Mouse (Mus musculus): ENCODE measurements around the gene Bdh2.

DNA sequence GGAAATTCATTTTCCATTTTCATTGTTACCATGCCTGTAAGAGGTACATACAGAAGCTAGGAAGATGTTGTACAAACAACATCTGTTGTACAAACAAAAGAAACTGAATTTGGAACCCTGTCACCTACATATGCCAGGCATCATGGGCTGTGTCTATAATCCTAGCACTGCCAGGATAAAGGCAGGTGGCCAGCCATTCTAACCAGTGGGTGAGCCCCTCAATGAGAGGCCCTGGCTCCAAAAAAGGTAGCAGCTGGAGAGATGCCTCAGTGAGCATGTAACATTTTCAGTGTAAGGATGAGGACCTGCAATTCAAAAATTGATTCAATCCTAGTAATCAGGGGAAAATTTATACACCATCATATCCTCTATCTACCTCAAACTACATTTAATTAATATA is 68.0 kb downstream of the Bdh2 start:
- no peak for TF ChIP-seq EP300 (IDR thresholded peaks at IDR 0.05)
- no peak for TF ChIP-seq CTCF (IDR thresholded peaks at IDR 0.05)

Measured in lung, postnatal 0 days (tissue).